Mouse (Mus musculus) gastrocnemius, postnatal 36 days (tissue): ENCODE measurements at regions not wholly inside any gene's neighbourhood (a gene's known extent, or its start where the extent isn't known, plus 50 kb on each side); places are given as distances from the start of the nearest gene placed in this dataset.

Source experiments
- DNase-seq, 2 experiments: peaks; one replicate each; pipeline ENCODE4 v3.0.0; 2022
- intact Hi-C: fragments of 180-260 bp; cut with DNase I; formaldehyde crosslinking; loops from one replicate; pipeline ENCODE4 v1.15.1; 2025

DNA sequence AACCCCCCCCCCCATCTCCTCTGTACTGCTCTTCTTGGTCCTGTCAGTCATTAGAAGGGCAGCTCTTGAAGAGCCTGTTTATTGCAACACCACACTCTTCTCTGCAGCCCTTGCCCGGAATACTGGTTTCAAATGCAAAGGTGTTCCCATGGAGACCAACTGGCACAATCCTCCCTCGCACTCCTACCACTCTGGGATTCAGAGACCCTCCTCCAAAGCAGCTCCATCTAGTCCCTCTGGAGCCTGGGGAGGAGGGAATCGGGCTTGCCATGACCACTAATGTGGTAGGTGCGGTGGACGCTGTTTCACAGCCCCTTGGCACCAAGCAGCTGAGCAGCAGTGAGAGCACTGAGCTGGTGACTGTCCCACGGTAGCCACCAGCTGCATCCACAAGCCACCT, 83.1 kb downstream of the Stk35 start:
- intact Hi-C loops, result no loop called here
- no peak for DNase-seq

- DNase-seq, result no peak
- intact Hi-C loops, result no loop called here
These were observed 84.0 kb downstream of the Stk35 start for GRCm38 (mm10) chr2:129884316-129884715.

- DNase-seq, result no peak
- intact Hi-C loops, result no loop called here
These were observed 85.2 kb downstream of the Stk35 start for GRCm38 (mm10) chr2:129885536-129885935.

GRCm38 (mm10) chr2:129893231-129893630, 92.9 kb downstream of the Stk35 start:
- DNase-seq, result no peak
- intact Hi-C loops, result no loop called here

GRCm38 (mm10) chr2:129893832-129894231, 93.5 kb downstream of the Stk35 start:
- intact Hi-C loops, result no loop called here

GRCm38 (mm10) chr2:129894906-129895305, 94.6 kb downstream of the Stk35 start:
- no peak for DNase-seq
- intact Hi-C loops, result no loop called here

More at GRCm38 (mm10) chr2:129893832-129894231, 93.5 kb downstream of the Stk35 start:
- no peak for DNase-seq

- DNase-seq, result no peak
- intact Hi-C loops, result no loop called here
These were observed 95.1 kb downstream of the Stk35 start for GRCm38 (mm10) chr2:129895369-129895768.

GRCm38 (mm10) chr2:129896696-129897095, 96.4 kb downstream of the Stk35 start:
- intact Hi-C loops, result no loop called here

GRCm38 (mm10) chr2:129903383-129904135, 103.2 kb downstream of the Stk35 start:
- DNase-seq, result no peak
- intact Hi-C loops, result loop anchor here (5.0 to 10.0 kb wide), 2 partner anchors 154 to 341 kb away; no protein-coding TSS in a partner anchor

More at GRCm38 (mm10) chr2:129896696-129897095, 96.4 kb downstream of the Stk35 start:
- no peak for DNase-seq

DNA sequence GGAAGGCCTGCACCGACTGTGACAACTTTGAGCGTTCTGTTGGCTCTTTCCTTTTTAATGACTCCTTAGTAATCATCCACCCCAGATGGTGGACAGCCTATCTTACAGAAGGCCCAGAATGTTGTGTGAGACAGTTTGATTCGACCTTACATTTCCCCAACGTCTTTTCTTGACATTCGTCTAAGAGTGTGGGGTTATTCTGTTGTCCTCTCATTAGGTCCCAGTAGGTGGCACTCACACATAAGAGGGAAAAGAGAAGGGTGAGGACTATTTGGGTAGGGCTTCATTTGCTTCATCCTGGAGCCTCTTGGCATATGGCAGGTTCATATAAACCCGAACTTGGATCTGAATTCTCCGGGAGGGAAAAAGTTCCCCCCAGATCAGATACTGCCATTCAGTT, 104.4 kb downstream of the Stk35 start:
- intact Hi-C loops, result loop anchor here (5.0 to 10.0 kb wide), 2 partner anchors 153 to 340 kb away; no protein-coding TSS in a partner anchor
- no peak for DNase-seq

- no peak for DNase-seq
These were observed 103.3 kb upstream of the Tgm3 start for GRCm38 (mm10) chr2:129908701-129909425.

DNA sequence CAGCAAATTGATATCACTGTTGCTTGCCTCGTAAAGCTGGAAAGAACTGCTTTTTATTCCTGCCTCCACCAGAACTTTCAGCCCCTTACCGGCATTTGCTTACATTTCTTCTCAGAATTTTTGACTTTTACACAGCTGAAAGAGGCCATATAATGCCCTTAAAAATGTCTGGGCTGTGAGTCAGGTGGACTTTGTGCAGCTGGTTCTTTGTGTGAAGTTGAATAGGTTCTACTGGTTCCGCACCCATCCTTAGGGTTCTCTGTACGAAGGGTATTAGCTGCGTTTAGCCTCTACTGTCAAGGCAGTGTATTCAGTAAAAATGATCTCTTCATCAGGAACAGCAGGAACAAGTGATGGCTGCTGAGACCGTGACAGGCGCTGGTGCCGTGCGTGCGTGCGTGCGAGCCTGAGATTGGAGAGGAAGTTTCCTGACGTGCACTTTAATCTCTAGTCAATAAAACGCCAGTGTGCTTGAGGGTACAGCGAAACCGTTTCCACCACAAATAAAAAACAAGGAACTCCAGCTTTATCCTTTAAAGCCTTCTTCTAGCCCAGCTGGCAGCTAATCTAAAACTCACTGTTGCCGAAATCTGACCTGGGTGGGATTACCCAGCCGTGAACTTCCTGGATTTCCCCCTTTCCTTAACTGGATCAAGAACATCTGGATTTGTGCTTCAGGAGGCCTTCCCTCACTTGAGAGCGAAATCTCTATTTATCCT, 100.8 kb upstream of the Tgm3 start:
- intact Hi-C loops, result no loop called here
- DNase-seq, result no peak

More at GRCm38 (mm10) chr2:129908701-129909425, 103.3 kb upstream of the Tgm3 start:
- intact Hi-C loops, result loop anchor here (10.0 kb wide), 1 partner anchor 336 kb away; no protein-coding TSS in a partner anchor

DNA sequence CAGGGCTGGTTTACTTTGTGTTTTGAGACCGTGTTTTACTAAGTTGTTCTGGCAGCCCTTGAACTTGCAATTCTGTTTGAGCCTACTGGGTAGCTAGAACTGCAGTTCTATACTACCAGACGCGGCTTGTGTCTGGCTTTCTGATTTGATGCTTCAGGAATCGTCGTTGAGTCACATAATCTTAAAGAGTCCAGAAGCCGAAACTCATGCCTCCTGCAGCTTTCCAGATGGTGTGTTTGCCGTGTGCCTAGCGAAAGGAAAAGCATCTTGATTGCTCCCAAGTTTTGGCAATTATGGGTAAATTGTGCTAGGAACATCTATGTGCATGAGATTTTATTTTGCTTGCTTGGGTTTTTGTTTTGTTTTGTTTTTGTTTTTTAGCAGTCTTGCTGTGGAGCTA, 99.6 kb upstream of the Tgm3 start:
- no peak for DNase-seq
- intact Hi-C loops, result no loop called here

DNA sequence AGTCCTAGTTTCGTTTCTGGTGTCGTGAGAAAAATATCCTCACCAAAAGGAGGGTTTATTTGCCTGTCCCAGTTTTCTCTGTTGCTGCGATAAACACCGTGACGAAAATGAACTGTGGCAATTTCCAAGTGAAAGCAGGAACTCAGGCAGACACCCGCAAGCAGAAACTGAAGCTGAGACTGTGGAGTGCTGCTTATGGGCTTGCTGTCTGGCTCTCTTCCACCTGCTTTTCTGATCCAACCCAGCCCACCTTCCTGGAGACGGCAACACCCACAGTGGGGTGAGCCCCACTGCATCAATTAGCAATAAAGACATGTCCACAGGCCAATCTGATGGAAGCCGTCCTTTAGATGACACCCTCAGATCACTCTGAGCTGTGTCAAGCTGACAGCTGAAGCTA, 97.9 kb upstream of the Tgm3 start:
- intact Hi-C loops, result no loop called here
- no peak for DNase-seq

DNA sequence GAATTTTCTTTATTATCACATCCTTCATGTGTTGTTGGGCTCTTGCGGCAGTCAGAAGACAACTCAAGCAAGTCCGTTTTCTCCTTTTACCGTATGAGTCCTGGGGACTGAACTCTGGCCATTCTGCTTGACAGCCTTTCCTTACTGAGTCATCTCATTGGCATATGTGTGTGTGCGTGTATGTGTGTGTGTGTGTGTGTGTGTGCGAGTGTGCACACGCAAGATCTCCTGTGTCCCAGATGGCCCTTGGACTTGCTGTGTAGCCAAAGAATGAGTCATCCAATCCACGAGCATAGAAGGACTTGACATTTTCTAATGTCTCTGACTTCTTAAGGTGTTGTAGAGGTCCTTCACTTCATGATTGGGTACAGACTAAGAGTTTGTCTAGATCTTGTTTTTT, 95.7 kb upstream of the Tgm3 start:
- intact Hi-C loops, result no loop called here
- no peak for DNase-seq

DNA sequence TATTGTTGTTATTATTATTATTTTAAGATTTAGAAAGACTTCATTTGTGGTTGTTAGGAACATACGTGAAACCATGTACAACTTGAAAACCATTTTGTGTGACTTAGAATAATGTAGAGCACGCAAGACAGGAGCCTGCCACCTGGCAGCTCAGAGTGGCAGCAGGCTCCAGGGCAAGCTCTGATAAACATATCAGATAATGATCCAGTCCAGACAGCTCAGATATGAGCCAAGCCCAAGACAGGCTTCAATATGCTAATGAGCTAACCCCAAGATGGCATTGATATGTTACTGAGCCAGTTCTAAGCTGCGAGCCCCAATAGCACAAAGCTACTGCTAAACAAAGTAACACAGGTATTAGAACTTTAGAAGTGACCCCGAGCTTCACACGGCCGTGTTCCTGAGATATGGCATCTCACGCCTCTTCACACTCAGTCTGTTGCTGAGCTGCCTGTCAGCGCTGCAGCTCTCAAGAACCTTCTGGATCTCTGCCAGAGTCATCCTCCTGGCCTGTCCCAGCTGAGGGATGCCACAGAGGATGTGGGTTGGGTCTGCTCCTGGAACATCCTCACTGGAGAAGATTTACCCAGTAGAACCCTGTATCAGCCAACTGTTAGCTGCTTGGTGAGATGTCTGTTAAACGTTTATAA, 93.9 kb upstream of the Tgm3 start:
- no peak for DNase-seq
- intact Hi-C loops, result no loop called here

- intact Hi-C loops, result no loop called here
- no peak for DNase-seq
These were observed 92.6 kb upstream of the Tgm3 start for GRCm38 (mm10) chr2:129919551-129919950.

DNA sequence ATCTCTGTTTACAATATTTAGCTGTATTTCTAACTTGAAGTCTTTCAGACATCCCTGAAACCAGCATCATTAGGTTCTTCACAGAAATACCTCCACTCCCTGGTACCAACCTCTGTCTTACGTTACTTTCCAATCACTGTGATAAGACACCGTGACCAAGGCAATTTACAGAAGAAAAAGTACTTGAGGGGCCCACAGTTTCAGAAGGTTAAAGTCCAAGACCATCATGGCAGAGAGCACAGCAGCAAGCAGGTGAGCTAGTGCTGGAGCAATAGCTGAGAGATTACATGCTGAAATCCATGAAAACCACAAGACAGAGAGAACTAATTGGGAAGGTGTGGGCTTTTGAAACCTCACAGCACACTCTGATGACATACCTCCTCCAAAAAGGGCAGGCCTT, 84.9 kb upstream of the Tgm3 start:
- DNase-seq, result no peak
- intact Hi-C loops, result no loop called here

DNA sequence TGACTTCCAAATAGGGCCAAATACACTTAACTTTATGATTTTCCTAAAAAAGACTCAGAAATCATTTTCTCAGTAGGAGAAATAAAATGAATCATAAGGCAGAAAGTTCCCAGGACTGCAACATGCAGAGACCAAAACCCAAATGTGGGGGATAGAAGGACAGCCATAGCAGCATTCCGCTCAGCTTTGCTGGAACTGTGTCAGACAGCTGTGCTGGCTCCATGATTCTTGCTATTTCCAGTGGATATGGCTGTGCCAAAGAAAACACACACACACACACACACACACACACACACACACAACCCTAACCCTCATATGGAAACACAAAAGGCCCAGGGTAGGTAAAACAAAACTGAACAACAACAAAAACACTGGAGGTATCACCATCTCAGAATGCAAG, 78.6 kb upstream of the Tgm3 start:
- intact Hi-C loops, result no loop called here

GRCm38 (mm10) chr2:129942824-129943223, 69.3 kb upstream of the Tgm3 start:
- no peak for DNase-seq
- intact Hi-C loops, result no loop called here

More for the DNA sequence above, 78.6 kb upstream of the Tgm3 start:
- no peak for DNase-seq
